Mouse (Mus musculus): ENCODE measurements around the gene Cplx3.

Cplx3 gene

DNA sequence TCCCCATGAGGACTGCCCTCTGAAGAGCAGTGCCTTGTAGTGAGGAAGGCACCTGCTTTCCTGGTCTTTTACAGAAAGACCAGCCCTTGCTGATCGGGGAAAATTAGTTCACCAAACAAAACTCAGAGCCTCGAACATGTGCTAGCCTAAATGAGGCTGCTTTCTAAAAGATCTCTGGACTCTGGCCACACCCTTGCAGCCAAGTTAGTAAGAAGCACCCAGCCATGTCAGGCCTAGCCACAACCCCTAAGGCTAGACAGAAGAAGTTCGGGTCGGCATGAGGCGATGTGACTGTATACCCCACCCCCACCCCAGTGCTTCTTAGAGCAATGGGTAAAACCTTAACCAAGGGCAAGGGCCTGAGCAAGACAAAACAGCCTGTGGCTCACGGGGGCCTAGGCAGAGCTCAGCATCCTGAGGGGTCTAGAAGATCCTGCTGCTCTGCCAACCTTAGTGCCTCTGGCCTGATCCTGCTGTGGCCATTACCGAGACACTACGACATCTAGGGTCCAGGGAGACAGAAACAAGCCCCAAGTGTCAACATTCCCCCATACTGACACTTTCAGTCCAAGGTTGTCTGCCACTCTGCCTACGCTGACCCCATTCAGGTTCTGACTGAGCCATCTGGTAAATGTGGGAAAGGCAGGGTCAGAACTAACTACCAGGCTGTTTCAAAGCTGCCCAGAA, 37.2 kb upstream of the Cplx3 start:
- Histone ChIP-seq H3K27me3 (ENCODE audit: control insufficient read depth, insufficient read depth, low read length, poor library complexity, severe bottlenecking) (no peaks in the 10 kb centered on the region), H3K36me3 (ENCODE audit: control insufficient read depth, insufficient read depth, low read length, poor library complexity, severe bottlenecking) (no peaks in the 10 kb centered on the region; the same call in 1 of the 2 replicates)
- DNase-seq (ENCODE audit: low read depth, low spot score): peak; percentile 54

DNA sequence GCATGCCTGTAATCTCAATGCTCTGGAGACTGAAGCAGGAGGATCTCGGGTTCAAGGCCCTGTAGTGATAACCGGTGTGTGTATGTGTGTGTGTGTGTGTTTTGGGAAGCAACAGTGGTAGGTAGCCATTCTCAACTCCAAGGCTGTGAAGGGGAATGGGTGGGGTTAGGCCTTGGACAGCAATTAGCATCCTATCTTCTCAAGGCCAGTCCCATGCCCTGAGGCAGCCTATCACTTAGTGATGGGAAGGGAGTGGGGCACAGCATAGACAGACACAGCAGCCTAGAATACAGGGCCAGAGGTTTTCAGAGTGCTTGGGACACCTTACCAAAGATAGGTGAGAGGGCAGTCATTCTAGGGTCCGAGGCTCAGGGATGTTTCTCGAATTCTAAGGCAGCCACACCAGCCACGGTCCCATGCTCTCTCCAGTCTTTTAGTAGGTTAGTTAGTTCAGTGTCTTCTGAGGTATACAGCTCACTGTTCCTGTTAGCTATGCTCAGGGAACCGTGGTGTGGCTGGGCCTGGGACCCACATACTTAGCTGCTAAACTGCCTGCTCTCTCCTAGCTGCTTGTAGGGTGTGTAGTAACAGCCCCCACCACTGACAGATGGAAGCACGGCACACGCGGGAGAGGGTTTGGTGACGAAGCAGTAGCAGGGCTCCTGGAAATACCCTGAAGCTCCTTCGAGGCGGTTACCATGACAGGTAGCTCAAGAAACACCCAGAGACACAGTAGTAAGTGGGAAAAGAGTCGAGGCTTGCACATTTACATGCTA, 35.9 kb upstream of the Cplx3 start:
- Histone ChIP-seq H3K27me3 (ENCODE audit: control insufficient read depth, insufficient read depth, low read length, poor library complexity, severe bottlenecking) (no peaks in the 10 kb centered on the region), H3K36me3 (ENCODE audit: control insufficient read depth, insufficient read depth, low read length, poor library complexity, severe bottlenecking) (no peaks in the 10 kb centered on the region)
- peak; percentile 46 for DNase-seq (ENCODE audit: low read depth, low spot score)

DNA sequence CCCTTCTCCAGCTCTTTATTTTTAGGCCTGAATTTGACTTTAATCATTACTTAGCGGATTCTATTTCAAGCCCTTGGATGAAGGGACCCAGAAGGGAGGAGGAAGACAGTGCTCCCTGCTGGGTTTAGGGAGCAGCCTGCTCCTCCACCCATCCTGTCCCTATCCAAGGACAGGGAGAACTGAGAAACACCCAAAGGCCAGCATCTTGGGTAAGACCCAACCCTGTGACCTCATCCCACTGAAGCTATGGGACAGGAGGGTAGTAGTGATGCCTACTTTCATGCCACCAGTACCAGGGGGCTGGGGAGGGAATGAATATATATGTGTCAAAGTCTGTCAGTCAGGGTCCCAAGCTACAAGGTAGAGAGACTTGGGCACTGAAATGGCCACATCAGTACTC, 34.9 kb upstream of the Cplx3 start:
- Histone ChIP-seq H3K27me3 (ENCODE audit: control insufficient read depth, insufficient read depth, low read length, poor library complexity, severe bottlenecking) (no peaks in the 10 kb centered on the region), H3K36me3 (ENCODE audit: control insufficient read depth, insufficient read depth, low read length, poor library complexity, severe bottlenecking) (no peaks in the 10 kb centered on the region)
- DNase-seq (ENCODE audit: low read depth, low spot score): no peak

DNA sequence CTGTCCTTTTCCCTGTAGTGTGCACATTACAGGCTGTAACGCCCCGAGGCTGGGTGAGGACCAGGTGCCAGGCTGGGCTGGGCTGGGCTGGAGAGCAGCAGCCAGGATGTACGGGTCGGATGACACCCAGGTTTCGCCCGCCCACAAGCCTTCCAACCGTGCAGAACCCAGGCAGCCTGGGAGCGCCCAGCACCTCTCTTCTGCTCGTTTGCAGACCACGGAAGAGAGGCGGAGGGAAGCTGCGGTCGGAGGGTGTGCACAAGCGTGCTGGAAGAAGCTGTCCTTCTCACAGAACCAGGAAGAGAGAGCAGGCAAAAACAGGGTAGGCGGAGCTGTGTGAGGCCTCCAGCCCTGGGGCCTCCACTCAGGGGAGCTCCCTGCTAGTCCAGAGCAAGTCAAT, 34.3 kb upstream of the Cplx3 start:
- Histone ChIP-seq H3K27me3 (ENCODE audit: control insufficient read depth, insufficient read depth, low read length, poor library complexity, severe bottlenecking) (no peaks in the 10 kb centered on the region), H3K36me3 (ENCODE audit: control insufficient read depth, insufficient read depth, low read length, poor library complexity, severe bottlenecking) (no peaks in the 10 kb centered on the region)
- peak; percentile 95 for DNase-seq (ENCODE audit: low read depth, low spot score)

DNA sequence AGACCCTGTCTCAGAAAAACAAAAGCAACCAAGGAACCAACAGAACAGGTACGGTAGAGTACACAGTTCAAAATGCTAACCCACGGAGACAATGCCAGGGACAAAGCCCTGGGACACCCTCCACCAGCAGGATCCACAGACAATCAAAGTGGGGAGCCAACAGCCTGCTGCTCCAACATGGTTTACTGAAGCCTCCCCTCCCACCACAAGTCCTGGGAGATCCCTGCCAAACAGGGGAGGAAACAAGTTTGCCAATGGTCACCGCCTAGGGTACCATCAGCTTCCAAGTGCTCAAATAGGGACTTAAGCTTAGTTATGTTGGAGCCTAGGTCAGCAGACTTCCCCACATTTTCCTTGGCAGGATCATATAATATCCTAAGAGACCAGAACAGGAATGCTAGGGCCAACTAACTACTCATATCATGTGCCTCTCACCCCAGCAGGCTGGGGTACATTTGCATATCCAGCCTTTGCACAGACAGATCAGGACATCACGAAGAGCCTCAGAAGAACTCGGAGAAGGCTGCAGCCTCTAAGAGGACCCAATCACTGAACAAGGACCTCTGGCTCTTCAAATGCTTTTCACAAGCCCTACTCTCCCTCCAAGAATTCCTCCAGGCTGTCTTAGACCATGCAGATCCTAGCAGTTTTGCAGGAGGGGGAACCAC, 33.7 kb upstream of the Cplx3 start:
- no peaks in the 10 kb centered on the region; the same call in 1 of the 2 replicates for H3K36me3 ChIP-seq (ENCODE audit: control insufficient read depth, insufficient read depth, low read length, poor library complexity, severe bottlenecking)
- H3K27me3 ChIP-seq (ENCODE audit: control insufficient read depth, insufficient read depth, low read length, poor library complexity, severe bottlenecking): no peaks in the 10 kb centered on the region

DNA sequence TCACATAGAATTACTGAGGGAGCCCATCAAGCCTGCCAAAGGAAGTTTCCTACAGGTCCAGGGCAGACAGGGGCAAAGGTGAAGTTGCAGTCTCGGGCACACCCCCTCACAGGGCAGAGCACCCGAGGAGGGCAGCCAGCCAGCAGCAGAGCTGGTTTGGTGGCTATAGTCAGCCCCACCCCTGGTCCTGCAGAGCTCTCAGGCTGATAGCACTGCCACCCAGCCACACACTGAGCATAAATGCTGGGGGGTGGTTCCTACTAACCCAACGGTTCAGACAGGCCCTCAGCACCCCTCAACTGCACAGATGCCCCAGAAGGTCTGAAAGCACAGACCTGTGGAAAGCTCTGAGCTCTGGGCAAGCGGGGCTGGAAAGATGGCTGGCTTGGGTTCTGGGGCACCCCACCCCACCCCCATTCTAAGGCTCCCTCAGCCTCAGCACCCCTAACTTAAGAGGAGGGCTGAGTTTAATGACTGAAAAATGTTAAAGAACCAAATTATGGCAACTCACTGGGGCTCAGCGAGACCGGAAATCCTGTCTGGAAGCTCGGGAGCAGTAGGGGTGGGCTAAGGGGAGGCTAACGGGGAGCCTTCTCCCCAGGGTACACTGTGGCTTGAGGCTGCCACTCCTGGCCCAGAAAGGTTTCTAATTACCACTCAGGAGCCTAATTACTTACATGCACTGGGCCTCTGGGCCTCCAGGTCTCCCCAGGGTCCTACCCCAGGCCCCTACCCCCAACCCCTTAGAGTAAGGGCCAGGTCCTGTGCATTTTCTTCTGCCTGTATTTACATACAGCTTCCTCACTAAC, 32.8 kb upstream of the Cplx3 start:
- no peaks in the 10 kb centered on the region; the same call in 1 of the 2 replicates for H3K36me3 ChIP-seq (ENCODE audit: control insufficient read depth, insufficient read depth, low read length, poor library complexity, severe bottlenecking)
- DNase-seq (ENCODE audit: low read depth, low spot score): peak; percentile 60
- no peaks in the 10 kb centered on the region for H3K27me3 ChIP-seq (ENCODE audit: control insufficient read depth, insufficient read depth, low read length, poor library complexity, severe bottlenecking)

More for the DNA sequence above, 33.7 kb upstream of the Cplx3 start:
- DNase-seq (ENCODE audit: low read depth, low spot score): peak; percentile 41

DNA sequence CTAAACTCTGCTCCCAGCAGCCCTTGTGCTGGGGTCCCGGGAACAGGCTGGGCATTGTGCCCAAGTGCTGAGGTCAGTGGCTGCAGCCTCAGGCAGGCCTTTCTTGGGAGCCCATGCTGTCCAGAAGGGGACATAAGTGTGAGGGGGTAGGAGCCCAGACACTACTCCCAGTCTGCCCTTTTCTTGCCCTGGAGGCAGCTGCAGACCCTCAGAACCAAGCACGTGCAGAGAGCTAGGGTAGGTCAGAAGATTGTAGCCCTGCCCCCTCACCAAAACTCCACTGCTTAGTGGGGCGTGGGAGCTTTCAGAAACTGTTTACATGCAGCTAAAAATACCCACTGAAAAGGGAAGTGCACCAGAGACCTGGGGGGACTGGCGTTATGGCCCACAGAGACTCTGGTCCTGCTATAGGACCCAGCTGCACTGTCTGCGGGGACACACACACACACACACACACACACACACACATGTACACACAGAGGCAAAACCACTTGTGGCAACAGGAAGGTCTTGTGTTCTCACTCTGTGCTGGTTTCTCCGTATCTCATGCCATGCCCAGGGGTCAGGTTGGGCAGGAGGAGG, 31.8 kb upstream of the Cplx3 start:
- H3K36me3 ChIP-seq (ENCODE audit: control insufficient read depth, insufficient read depth, low read length, poor library complexity, severe bottlenecking): no peaks in the 10 kb centered on the region; the same call in none of the 2 replicates
- peak; percentile 90 for DNase-seq (ENCODE audit: low read depth, low spot score)
- no peaks in the 10 kb centered on the region for H3K27me3 ChIP-seq (ENCODE audit: control insufficient read depth, insufficient read depth, low read length, poor library complexity, severe bottlenecking)

DNA sequence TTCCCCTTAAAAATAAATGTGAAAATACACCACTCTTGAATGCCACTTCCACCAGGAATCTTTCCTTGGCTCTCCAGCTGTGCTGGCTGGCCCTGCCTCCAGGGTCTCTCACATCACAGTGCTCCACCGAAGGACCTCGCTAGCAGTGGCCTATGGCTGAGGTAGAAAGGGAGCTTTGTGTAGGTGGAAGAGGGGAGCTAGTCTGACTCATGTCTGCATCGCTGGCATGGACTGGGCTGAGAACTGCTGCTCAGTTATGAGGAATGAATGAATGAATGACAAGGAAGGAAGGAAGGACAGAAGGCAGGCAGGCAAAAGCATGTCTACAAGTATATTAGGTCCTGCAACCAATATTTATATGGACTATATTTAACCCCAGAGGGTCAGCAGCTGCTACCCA, 31.2 kb upstream of the Cplx3 start:
- H3K36me3 ChIP-seq (ENCODE audit: control insufficient read depth, insufficient read depth, low read length, poor library complexity, severe bottlenecking): no peaks in the 10 kb centered on the region; the same call in none of the 2 replicates
- no peaks in the 10 kb centered on the region for H3K27me3 ChIP-seq (ENCODE audit: control insufficient read depth, insufficient read depth, low read length, poor library complexity, severe bottlenecking)
- DNase-seq (ENCODE audit: low read depth, low spot score): no peak

DNA sequence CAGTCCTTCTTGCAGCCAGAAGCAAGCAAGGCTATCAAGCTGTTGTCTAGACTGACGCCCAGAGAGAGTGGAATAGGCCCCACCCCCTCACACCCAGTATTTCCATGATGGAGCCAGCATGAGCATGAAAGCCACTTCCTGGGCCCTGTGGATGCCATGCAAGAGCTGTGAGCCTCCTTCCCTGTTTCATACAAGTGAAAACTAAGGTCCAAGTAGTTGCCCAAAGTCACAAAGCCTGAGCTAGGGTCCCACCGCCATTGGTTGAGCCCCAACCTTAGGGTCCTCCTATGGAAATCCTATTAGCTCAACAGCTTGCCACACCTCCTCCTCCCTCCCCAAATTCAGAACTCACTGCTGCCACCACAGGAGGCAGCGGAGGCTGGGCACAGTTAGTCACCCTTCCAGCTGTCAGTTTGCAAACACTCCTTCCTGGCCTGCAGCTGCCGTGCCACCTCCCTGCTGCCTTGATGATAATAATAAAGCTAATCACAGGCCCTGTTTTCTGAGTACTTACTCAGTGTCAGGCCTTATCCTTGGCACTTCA, 27.5 kb upstream of the Cplx3 start:
- H3K27me3 ChIP-seq (ENCODE audit: control insufficient read depth, insufficient read depth, low read length, poor library complexity, severe bottlenecking): no peaks in the 10 kb centered on the region
- peak; percentile 73 for DNase-seq (ENCODE audit: low read depth, low spot score)
- peaks cover 25% of the 10 kb centered on the region for H3K36me3 ChIP-seq (ENCODE audit: control insufficient read depth, insufficient read depth, low read length, poor library complexity, severe bottlenecking)

DNA sequence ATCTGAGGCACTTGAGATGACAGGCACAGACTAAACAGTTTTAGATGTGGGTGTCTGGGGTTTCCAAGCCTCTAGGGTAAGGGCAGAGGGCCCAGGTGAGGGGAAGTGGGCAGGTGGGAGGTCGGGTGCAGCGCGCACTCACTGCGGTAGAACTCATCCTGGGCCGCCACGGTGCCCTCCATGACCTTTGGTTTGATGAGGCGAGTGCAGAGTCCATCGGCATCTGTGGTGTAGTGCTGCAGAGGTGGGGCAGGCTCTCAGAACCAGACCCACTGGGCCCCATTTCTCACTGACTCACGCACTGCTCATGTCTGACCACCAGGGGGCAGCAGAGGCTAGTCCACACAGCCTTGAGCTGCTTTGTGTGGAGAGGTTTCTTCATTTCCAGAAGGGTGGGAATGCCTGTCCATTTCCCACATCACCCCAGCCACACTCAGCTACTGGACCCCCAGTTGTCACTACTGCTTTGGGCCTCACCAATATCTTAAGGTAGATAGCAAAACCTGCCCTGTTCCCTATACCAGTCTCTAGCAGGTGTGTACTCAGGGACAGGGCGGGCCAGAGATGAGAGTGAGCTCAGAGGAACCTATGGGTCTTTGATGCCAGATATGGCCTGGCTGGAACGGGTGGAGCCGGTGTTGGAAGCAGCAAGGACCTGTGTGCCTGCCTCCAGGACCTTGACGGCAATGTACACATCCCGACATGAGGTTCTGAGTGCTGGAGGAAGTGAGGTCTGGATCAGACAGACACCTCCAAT, 23.2 kb upstream of the Cplx3 start:
- peak; percentile 87 for DNase-seq (ENCODE audit: low read depth, low spot score)
- Histone ChIP-seq H3K27me3 (ENCODE audit: control insufficient read depth, insufficient read depth, low read length, poor library complexity, severe bottlenecking) (no peaks in the 10 kb centered on the region), H3K36me3 (ENCODE audit: control insufficient read depth, insufficient read depth, low read length, poor library complexity, severe bottlenecking) (peaks cover 45% of the 10 kb centered on the region)

DNA sequence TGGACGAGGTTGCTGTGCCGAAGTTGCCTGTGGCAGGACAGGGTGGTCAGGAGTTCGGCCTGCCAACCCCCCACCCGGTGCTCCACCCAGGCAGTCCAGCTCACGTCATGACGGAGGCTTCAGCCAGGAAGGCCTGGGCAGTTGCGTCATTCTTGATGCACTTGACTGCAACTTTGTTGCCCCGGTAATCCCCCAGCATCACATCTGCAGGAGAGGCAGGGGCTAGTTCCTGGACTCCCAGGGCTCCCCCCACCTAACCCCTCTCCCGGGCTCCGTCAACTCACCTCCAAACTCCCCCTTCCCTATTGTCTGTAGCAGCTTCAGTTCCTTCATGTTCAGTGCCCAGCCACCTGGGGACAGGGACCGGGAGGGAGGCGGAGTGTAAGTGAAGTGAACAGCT, 22.6 kb upstream of the Cplx3 start:
- Histone ChIP-seq H3K27me3 (ENCODE audit: control insufficient read depth, insufficient read depth, low read length, poor library complexity, severe bottlenecking) (no peaks in the 10 kb centered on the region), H3K36me3 (ENCODE audit: control insufficient read depth, insufficient read depth, low read length, poor library complexity, severe bottlenecking) (peaks cover 45% of the 10 kb centered on the region)
- DNase-seq (ENCODE audit: low read depth, low spot score): no peak

DNA sequence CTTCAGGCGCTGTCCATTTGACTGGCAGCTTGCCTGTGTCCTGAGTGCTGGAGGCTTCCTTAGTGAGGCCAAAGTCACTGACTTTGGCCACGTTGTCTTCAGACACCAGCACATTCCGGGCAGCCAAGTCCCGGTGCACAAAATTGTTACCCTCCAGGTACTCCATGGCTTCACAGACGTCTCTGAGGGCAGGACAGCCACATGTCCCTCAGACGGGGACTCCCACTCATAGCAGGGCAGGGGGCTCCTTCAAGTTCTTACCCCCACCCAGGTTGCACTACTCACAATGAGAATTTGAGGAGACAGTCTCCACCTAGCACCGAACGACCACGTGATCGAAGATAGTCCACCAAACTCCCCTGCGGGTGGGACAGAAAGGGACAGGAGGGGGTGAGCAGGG, 21.8 kb upstream of the Cplx3 start:
- H3K36me3 ChIP-seq (ENCODE audit: control insufficient read depth, insufficient read depth, low read length, poor library complexity, severe bottlenecking): peaks cover 45% of the 10 kb centered on the region
- DNase-seq (ENCODE audit: low read depth, low spot score): no peak

DNA sequence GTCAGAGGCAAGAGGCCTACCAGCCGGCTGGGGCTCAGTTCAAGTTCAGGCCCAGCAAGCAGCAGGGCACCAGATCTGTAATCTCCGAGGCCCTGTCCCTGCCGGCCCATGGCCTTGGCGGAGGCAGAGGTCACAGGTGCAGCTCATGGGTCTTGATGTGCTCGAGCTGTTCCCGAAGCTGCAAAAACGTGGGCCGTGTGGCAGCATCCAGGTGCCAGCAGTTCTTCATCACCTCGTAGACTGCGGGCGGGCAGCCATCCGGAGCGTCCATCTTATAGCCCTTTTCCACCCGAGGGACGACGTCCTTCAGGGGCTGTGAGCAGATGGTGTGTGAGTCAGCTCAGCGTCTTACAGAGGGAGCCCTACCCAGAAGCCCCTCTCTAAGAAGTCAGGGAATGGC, 21.1 kb upstream of the Cplx3 start:
- no peak for DNase-seq (ENCODE audit: low read depth, low spot score)
- H3K27me3 ChIP-seq (ENCODE audit: control insufficient read depth, insufficient read depth, low read length, poor library complexity, severe bottlenecking): no peaks in the 10 kb centered on the region
- peaks cover 45% of the 10 kb centered on the region for H3K36me3 ChIP-seq (ENCODE audit: control insufficient read depth, insufficient read depth, low read length, poor library complexity, severe bottlenecking)

More for the DNA sequence above, 21.8 kb upstream of the Cplx3 start:
- H3K27me3 ChIP-seq (ENCODE audit: control insufficient read depth, insufficient read depth, low read length, poor library complexity, severe bottlenecking): no peaks in the 10 kb centered on the region

Measured in splenic B cell, adult 2 months (primary cell).